Mouse (Mus musculus) CD4-positive, CD25-positive, alpha-beta regulatory T cell, adult 9 weeks (primary cell): ENCODE data around the gene Zcchc9. TPM values are rescaled to one million over a fixed set of nuclear protein-coding genes. Genes with fewer than 3 reads are reported as not detected.

Experiments
- polyA plus RNA-seq: library from polyadenylated mRNA; unstranded; fragments of 100-300 nt; shearing (Covaris generic); gene quantifications from one replicate; pipeline ENCODE4 v1.2.1, GENCODE M21; 2017

The Zcchc9 gene
- 48.3 TPM for polyA plus RNA-seq

DNA sequence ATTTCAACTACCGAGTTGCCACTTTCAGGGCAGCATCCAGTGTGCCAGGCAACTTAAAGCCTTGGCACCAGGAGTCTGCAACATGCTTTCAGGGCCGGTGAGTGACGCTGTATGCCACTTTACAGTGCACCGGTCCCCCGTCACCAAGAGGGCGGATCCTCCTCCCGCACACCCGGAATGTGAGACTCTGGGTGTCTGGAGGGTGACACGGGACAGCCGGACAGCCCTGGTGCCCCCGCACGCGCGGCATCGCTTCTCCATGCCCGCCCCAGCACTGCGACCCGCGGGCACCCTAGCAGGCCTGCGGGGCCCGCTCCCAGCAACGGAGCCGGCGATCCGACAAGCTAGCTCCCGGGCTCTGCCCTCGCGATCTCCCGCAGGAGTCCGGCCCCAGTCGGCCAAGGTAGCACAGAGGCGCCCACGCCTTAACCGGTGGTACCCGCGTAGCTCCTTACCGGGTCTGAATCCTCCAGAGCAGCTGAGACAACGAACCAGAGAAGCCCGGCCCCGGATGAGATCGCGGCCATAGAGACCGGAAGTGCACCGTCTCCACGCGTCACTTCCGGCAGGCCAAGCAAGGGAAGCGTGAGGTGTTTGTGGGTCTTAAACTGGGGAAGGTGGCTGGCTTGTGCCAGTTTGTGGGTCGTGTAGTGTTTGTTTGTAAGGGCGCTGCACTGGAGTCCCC, at the start of gene Zcchc9:
TSS of gene Zcchc9 (minus strand) at position 551 of the 685 bp plus-strand sequence.

Other genes starting within 250 kb of the Zcchc9 start
- 0.40 TPM for gene Acot12, start 66.2 kb downstream of the Zcchc9 start, polyA plus RNA-seq
- gene Ckmt2, start 69.2 kb upstream of the Zcchc9 start, polyA plus RNA-seq = not detected